Mouse (Mus musculus) olfactory bulb, adult 2 months (tissue): ENCODE data around the gene Pla1a.

ENCODE experiments used
- CTCF ChIP-seq: fragments of 200-500 bp; IDR thresholded peaks from 2 replicates; pipeline ENCODE4 v1.5.1; 2012; ENCODE audit warnings: low read depth, mild to moderate bottlenecking, low read length, moderate library complexity; ENCODE audit not compliant: insufficient read depth
- POLR2A ChIP-seq: fragments of 200-500 bp; IDR thresholded peaks from 2 replicates; pipeline ENCODE4 v1.6.1; 2012; ENCODE audit warnings: mild to moderate bottlenecking, low read depth, low read length, moderate library complexity; ENCODE audit not compliant: insufficient read depth

DNA sequence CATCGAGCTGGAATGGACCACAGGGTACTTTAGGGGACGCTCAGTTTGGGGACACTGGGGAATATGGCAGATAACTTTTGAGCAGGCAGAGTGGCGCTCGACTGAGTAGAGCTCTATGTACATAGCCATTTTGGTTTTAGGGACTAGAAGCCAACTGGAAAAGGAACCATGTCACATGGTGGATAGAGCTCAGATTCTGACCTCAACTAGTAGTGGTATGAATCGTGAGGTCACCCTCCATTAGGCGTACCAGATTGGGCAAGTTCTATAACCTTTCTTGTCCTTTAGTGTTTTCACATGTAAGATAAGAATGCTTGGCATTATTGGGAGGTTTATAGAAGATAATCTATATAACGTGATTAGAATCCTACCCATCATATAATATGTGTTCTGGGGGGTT, 42.6 kb downstream of the Pla1a start:
- TF ChIP-seq POLR2A (no peak), CTCF (no peak)
